Mouse (Mus musculus) liver, postnatal 0 days (tissue): ENCODE results near the gene 3110040M04Rik.

Source experiments
- CTCF ChIP-seq: sonication (generic); IDR thresholded peaks from 2 replicates; pipeline ENCODE4 v1.5.1; 2016; ENCODE audit warnings: antibody characterized with exemption, low read depth
- EP300 ChIP-seq: IDR thresholded peaks from 2 replicates; pipeline ENCODE4 v1.6.1; 2016; ENCODE audit warnings: antibody characterized with exemption, low read depth, mild to moderate bottlenecking

DNA sequence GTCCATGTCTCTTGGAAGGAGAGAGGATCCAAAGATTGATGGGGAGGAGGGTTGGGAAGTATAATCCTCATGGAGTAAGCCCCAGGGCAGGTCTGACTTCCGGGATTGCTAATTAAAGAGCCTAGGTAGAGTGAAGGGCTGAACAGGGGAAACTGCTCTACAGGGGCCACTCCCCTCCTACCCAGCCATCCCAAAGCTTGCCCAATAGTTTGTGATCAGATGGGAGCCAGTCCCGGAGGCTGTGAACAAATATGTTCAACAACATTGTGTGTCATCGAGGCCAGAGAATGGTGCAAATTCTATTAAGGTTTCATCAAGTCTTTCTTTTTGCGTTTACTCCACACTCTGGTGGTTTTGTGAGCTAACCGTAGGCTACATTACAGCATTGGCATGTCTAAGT lies 40.1 kb downstream of the 3110040M04Rik start:
- TF ChIP-seq CTCF: no peak
- TF ChIP-seq EP300: no peak
